Mouse (Mus musculus) cerebellum, adult 9-10 months (tissue): ENCODE measurements around the gene Rabgef1.

Experiments used
- DNase-seq: peaks from one replicate; pipeline ENCODE4 v3.0.0; 2022

The Rabgef1 gene

GRCm38 (mm10) chr5:130218336-130218735 is 46.7 kb downstream of the Rabgef1 start:
- no peak for DNase-seq

- DNase-seq: no peak
Observed at GRCm38 (mm10) chr5:130221316-130221715, 49.7 kb downstream of the Rabgef1 start.

- no peak for DNase-seq
Observed at GRCm38 (mm10) chr5:130221760-130222145, 50.2 kb downstream of the Rabgef1 start.

GRCm38 (mm10) chr5:130222146-130223004 is 50.8 kb downstream of the Rabgef1 start:
- peak; percentile 94 for DNase-seq

GRCm38 (mm10) chr5:130226790-130227189 is 55.2 kb downstream of the Rabgef1 start:
- DNase-seq: no peak

GRCm38 (mm10) chr5:130228120-130228519 is 56.5 kb downstream of the Rabgef1 start:
- DNase-seq: no peak

GRCm38 (mm10) chr5:130236302-130236701 is 64.7 kb downstream of the Rabgef1 start:
- DNase-seq: no peak

GRCm38 (mm10) chr5:130239236-130239635 is 67.6 kb downstream of the Rabgef1 start:
- no peak for DNase-seq

- no peak for DNase-seq
Observed at GRCm38 (mm10) chr5:130239856-130240255, 68.3 kb downstream of the Rabgef1 start.

GRCm38 (mm10) chr5:130241426-130241825 is 69.8 kb downstream of the Rabgef1 start:
- DNase-seq: no peak

- no peak for DNase-seq
Observed at GRCm38 (mm10) chr5:130247823-130248222, 76.2 kb downstream of the Rabgef1 start.

GRCm38 (mm10) chr5:130254164-130255016 is 82.8 kb downstream of the Rabgef1 start:
- peak; percentile 73 for DNase-seq

- peak; percentile 99 for DNase-seq
Observed at GRCm38 (mm10) chr5:130255017-130255720, 83.6 kb downstream of the Rabgef1 start, which contains the start of the genes Sbds and Tyw1. TSS of gene Sbds (minus strand) at chr5:130255530. TSS of gene Tyw1 (plus strand) at chr5:130255619.

GRCm38 (mm10) chr5:130255799-130256525 is 84.4 kb downstream of the Rabgef1 start:
- peak; percentile 67 for DNase-seq

- DNase-seq: peak; percentile 96
Observed at GRCm38 (mm10) chr5:130256678-130257271, 85.2 kb downstream of the Rabgef1 start.

- DNase-seq: peak; percentile 53
Observed at GRCm38 (mm10) chr5:130257303-130257702, 85.7 kb downstream of the Rabgef1 start.

GRCm38 (mm10) chr5:130263454-130263853 is 91.9 kb downstream of the Rabgef1 start:
- no peak for DNase-seq
